Mouse (Mus musculus) macrophage (primary cell): ENCODE results near the gene Socs5. TPM values are rescaled to one million over a fixed set of nuclear protein-coding genes. Genes with fewer than 3 reads are reported as not detected.

Experiments
- polyA plus RNA-seq: library from polyadenylated mRNA; stranded (reverse); fragments of 250-400 nt; gene quantifications from 3 replicates; pipeline ENCODE4 v1.2.4, GENCODE M21; 2018; ENCODE audit warnings: inconsistent platforms

Gene Socs5
- polyA plus RNA-seq, 1 experiment from 2014 or later = 6.0 TPM

Other genes starting within 250 kb of the Socs5 start
- not detected in 3 replicates for gene Tmem247, start 190.3 kb upstream of the Socs5 start, polyA plus RNA-seq
- gene Atp6v1e2, start 159.8 kb upstream of the Socs5 start, polyA plus RNA-seq = not detected in 3 replicates
- gene Rhoq, start 144.6 kb upstream of the Socs5 start, polyA plus RNA-seq = 21.2 to 41.7 TPM (median 31.1 TPM) in 3 replicates
- 6.5 to 14.4 TPM (median 7.0 TPM) in 3 replicates for gene Pigf, start 82.3 kb upstream of the Socs5 start, polyA plus RNA-seq
- gene Cript, start 82.1 kb upstream of the Socs5 start, polyA plus RNA-seq = 57.1 to 76.7 TPM (median 72.8 TPM) in 3 replicates
- gene Mcfd2, start 158.3 kb downstream of the Socs5 start, polyA plus RNA-seq = 156 to 279 TPM (median 184 TPM) in 3 replicates
- 61.6 to 83.0 TPM (median 63.6 TPM) in 3 replicates for gene Ttc7, start 175.2 kb downstream of the Socs5 start, polyA plus RNA-seq